Mouse (Mus musculus): Measurements from ENCODE around the gene Gm13277.
"Not testable (repeated sequence)": the region's sequence is repeated elsewhere in the genome, so short reads cannot be mapped to it uniquely, and the experiment has no call there.

Gene Gm13277

GRCm38 (mm10) chr4:88788402-88788801 lies at the start of gene Gm13277:
Gene Gm13277 (plus strand): TSS chr4:88788632.
- DNase-seq (ENCODE audit: inconsistent ontology term), result not testable (repeated sequence)

GRCm38 (mm10) chr4:88739036-88739435 lies 49.4 kb upstream of the Gm13277 start:
- no peak for DNase-seq (ENCODE audit: inconsistent ontology term)

DNA sequence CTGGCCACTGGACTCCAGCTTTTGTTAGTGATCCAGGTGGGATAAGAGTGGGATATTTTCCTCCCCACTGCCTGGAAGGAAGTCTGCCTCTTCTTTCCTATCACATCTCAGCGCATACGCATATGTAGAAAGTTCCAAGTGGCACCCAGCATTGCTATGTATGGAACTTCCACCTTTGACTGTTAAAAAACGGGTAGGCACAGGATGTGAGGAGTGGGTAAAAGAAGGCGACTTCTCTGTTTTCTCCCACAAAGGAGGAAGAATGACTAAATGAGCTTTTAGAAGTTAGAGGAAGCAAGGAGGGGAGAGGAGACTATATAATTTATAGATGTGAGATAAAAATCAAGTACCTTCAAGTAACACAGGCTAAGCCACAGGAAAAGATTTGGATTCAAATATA lies 47.0 kb upstream of the Gm13277 start:
- no peak for DNase-seq (ENCODE audit: inconsistent ontology term)

DNA sequence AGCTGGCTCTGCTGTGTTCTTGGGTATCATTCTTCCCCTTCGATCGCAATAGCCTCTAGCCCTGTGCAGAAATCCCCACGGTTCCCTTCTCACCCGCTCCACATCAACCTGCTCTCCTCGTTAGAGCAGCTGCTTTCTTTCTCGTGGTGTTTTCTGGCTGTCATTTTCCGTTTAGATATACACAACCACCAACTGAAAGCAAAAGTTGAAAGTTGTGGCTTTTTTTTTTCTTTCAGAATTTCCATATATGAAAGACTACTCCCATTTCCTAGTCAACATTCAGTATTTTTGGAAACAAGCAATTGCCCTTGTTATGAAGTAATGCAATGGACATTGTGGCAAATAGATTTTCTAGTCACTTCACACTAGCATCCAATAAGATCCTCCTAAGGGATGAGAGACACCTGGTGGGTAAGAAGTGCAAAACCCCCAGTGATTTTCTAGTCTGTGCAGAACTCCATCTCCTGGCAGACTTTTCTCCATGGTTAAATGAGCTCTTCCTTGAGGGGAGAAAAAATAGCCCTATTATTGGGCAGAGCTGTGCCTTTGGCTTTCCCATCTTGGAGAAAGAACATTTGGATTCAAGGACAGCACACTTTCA lies 45.6 kb upstream of the Gm13277 start:
- no peak for DNase-seq (ENCODE audit: inconsistent ontology term)

DNA sequence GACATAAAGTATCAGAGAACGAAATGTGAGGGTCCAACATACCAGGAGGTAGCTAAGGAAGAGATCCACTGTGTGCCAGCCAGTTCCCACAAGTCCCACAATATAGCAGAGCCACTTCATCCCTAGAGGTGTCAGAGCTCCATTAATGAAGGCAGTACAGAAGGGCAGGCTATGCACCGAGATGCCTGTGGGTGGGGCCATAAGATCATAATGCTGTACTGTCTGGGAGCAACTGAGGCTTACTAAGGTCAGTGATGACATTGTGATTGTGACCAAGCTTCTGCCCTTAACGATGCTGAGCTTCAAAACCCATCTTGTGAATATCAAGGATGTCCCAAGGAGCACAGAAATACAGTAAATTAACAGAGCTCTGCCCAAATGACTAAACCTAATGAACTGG lies 44.2 kb upstream of the Gm13277 start:
- DNase-seq (ENCODE audit: inconsistent ontology term), result no peak

DNA sequence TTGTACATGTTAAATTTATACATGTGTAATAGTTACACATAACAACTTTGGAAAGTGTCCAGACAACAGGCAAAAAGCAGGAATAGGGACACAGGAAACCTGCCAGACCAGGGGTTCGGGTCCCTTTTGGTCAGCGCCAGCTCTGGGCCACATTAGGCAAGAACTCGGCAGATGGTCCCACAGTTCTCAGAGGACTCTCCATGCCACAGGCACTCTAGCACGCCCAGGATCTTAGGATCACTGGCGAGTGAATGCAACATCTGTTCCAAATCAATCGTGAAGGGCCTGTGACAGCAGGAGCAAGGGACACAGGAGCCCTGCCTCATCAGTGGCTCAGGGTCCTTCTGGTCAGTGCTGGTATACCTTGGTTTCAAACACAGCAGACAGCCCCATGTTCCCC lies 38.5 kb upstream of the Gm13277 start:
- DNase-seq (ENCODE audit: inconsistent ontology term), result no peak

GRCm38 (mm10) chr4:88754818-88755340 lies 33.6 kb upstream of the Gm13277 start, which contains the start of gene Gm13271:
Gene Gm13271 (plus strand): TSS chr4:88754868.
- not testable (repeated sequence) for DNase-seq (ENCODE audit: inconsistent ontology term)

DNA sequence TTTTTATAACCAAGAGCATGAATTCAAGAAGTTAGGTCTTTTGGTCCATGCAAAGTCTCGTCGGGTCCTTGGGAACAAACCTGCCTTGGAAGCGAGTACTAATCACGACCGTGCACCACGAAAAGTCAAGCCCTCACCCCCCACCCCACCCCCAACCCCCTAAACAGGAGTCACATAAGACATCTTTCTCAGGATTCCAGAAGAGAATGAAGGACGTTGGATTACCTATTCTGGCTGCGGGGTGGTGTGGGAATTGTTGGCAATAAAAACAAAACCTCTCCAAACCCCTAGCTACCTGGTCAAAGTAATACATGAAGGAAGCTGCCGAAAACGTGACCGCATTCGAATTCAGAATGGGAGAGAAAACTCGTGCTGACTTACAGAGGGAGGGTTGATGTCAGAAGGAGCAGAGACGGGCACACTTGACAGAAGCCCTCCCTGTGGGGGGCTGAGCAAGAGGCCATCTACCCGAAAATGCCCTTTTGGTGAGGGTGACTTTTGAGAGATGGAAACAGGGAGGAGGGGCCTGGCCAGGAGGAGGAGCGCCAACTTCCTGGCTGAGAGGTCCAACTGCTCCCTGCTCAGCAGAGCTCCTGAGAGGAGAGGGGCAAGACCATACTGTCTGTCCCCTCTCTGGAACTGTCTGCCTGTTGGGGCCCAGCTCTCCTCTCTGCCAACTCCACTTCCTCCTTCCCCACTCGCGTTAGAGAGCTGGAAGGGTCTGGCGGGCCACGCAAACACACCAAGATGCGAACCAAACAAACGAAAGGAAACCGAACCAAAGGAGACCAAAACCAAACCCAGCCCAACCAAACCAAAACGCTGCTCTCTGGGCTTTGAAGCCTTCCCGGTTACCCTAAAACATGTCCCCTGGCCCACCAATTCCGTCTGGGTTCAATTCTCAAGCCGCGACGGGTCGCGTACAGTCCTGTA lies 31.6 kb upstream of the Gm13277 start:
- DNase-seq (ENCODE audit: inconsistent ontology term), result peak; percentile 47

- DNase-seq (ENCODE audit: inconsistent ontology term), result peak; percentile 91
Observed at GRCm38 (mm10) chr4:88757628-88758031, 30.8 kb upstream of the Gm13277 start.

DNA sequence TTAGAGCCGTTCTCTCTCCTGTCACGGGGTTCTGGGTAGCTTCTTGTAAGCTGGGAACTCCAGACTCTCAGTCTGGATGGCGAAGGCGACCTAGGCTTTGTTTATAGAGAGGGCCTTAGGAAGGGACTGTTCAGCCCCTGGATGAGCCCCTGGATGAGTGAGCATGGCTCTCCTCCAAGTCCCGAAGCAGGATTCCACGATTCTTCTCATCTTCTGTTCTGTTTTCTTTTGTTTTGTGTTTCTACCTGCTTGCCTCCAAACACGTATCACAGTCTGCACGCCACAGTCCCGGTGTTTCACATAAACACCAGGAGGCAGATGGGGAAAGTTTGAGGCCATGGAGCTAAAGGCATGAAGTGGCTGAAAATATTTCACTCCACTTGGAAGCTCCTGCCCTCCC lies 29.7 kb upstream of the Gm13277 start:
- DNase-seq (ENCODE audit: inconsistent ontology term), result not testable (repeated sequence)

- not testable (repeated sequence) for DNase-seq (ENCODE audit: inconsistent ontology term)
Observed at GRCm38 (mm10) chr4:88759610-88760268, 28.7 kb upstream of the Gm13277 start, which contains the start of gene Gm13283. Gene Gm13283 (plus strand): TSS chr4:88760119.

DNA sequence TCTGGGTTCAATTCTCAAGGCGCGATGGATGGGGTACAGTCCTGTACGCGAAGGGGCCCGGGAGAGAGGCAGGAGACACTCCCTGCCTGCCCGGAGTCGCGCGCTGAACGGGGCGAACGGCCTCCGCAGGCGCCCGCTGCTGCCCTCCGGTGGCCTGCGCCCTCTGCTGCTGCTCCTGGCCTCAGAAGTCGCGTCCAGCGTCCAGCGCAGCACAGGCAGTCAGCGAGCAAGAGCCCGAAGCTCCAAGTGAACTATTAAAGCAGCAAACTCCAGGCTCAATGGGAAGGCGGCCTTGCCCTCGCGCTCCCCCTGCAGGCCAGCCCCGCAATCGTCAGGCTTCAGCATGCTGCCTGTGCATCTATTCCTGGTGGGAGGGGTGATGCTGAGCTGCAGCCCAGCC lies 28.0 kb upstream of the Gm13277 start:
- peak; percentile 74 for DNase-seq (ENCODE audit: inconsistent ontology term)

DNA sequence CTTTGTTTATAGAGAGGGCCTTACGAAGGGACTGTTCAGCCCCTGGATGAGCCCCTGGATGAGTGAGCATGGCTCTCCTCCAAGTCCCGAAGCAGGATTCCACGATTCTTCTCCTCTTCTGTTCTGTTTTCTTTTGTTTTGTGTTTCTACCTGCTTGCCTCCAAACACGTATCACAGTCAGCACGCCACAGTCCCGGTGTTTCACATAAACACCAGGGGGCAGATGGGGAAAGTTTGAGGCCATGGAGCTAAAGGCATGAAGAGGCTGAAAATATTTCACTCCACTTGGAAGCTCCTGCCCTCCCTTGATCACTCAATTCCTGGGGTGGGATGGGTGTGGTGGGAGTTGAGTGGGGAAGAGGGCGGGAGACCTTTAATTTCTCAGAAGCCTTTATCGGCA lies 26.7 kb upstream of the Gm13277 start:
- DNase-seq (ENCODE audit: inconsistent ontology term), result not testable (repeated sequence)

- DNase-seq (ENCODE audit: inconsistent ontology term), result not testable (repeated sequence)
Observed at GRCm38 (mm10) chr4:88762341-88762740, 26.1 kb upstream of the Gm13277 start.

GRCm38 (mm10) chr4:88763384-88764018 lies 24.9 kb upstream of the Gm13277 start:
- peak; percentile 76 for DNase-seq (ENCODE audit: inconsistent ontology term)

GRCm38 (mm10) chr4:88773534-88773933 lies 14.9 kb upstream of the Gm13277 start, which contains the start of gene Gm13290:
Gene Gm13290 (plus strand): TSS chr4:88773834.
- not testable (repeated sequence) for DNase-seq (ENCODE audit: inconsistent ontology term)

DNA sequence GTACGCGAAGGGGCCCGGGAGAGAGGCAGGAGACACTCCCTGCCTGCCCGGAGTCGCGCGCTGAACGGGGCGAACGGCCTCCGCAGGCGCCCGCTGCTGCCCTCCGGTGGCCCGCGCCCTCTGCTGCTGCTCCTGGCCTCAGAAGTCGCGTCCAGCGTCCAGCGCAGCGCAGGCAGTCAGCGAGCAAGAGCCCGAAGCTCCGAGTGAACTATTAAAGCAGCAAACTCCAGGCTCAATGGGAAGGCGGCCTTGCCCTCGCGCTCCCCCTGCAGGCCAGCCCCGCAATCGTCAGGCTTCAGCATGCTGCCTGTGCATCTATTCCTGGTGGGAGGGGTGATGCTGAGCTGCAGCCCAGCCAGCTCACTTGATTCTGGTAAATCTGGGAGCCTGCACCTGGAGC lies 11.8 kb upstream of the Gm13277 start, which contains the start of gene Gm13289:
Gene Gm13289, plus strand, starts transcription at position 301 of the 400 bp plus-strand sequence.
- not testable (repeated sequence) for DNase-seq (ENCODE audit: inconsistent ontology term)

DNA sequence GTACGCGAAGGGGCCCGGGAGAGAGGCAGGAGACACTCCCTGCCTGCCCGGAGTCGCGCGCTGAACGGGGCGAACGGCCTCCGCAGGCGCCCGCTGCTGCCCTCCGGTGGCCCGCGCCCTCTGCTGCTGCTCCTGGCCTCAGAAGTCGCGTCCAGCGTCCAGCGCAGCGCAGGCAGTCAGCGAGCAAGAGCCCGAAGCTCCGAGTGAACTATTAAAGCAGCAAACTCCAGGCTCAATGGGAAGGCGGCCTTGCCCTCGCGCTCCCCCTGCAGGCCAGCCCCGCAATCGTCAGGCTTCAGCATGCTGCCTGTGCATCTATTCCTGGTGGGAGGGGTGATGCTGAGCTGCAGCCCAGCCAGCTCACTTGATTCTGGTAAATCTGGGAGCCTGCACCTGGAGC lies 8.9 kb upstream of the Gm13277 start, which contains the start of gene Gm13272:
Gene Gm13272, plus strand, starts transcription at position 301 of the 400 bp plus-strand sequence.
- DNase-seq (ENCODE audit: inconsistent ontology term), result not testable (repeated sequence)

DNA sequence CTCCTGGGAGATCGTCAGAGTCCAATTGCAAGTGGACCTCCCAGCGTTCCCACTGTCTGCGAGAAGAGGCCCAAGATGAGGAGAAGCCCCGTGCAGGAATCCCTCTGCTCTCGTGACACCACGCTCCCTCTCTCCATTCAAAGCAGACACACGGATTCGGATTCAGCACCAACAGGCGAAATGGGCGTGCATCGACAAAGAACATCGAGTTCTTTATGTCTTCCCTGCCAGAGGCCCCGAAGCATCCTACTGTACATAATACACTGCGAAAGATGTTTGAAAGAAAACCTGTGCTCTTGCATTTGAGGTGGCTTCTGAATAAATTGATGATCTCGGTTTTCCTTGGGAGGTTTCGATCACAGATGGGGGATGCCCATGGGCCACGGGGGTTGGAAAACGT lies 8.1 kb upstream of the Gm13277 start:
- DNase-seq (ENCODE audit: inconsistent ontology term), result not testable (repeated sequence)

- DNase-seq (ENCODE audit: inconsistent ontology term), result not testable (repeated sequence)
Observed at GRCm38 (mm10) chr4:88781831-88782230, 6.6 kb upstream of the Gm13277 start, which contains the start of gene Ifnz. Gene Ifnz (plus strand): TSS chr4:88782131.

DNA sequence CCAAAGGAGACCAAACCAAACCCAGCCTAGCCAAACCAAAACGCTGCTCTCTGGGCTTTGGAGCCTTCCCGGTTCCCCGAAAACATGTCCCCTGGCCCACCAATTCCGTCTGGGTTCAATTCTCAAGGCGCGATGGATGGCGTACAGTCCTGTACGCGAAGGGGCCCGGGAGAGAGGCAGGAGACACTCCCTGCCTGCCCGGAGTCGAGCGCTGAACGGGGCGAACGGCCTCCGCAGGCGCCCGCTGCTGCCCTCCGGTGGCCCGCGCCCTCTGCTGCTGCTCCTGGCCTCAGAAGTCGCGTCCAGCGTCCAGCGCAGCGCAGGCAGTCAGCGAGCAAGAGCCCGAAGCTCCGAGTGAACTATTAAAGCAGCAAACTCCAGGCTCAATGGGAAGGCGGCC lies 6.1 kb upstream of the Gm13277 start:
- DNase-seq (ENCODE audit: inconsistent ontology term), result not testable (repeated sequence)

Measured in Muller cell, postnatal 12 days (primary cell).